Mouse (Mus musculus) layer of hippocampus, adult 18-20 months (tissue): ENCODE measurements around the gene Dab1. TPM values are rescaled to one million over a fixed set of nuclear protein-coding genes. Genes with fewer than 3 reads are reported as not detected.
A peak's percentile ranks its signal among the peaks of the same experiment; 100 is the strongest.

Source experiments
- DNase-seq, 2 experiments: peaks; one replicate each; pipeline ENCODE4 v3.0.0; 2022; ENCODE audit warnings: low spot score in 2 of 2
- total RNA-seq, 2 experiments: library from RNA; stranded (reverse); gene quantifications; 2 replicates each; pipeline ENCODE4 v1.2.3; 2021

Gene Dab1
- total RNA-seq, 2 experiments from 2014 or later = 146 to 158 TPM

- no peak for DNase-seq
Measured at GRCm38 (mm10) chr4:104067748-104068147, 448.6 kb downstream of the Dab1 start.

GRCm38 (mm10) chr4:104071296-104071695 is 452.1 kb downstream of the Dab1 start:
- DNase-seq = no peak

GRCm38 (mm10) chr4:104073920-104074459 is 454.8 kb downstream of the Dab1 start:
- DNase-seq = no peak

- DNase-seq = peak in 1 of 2 experiments; percentile 40
Measured at GRCm38 (mm10) chr4:104077771-104078170, 458.6 kb downstream of the Dab1 start.

- DNase-seq = no peak
Measured at GRCm38 (mm10) chr4:104106299-104106698, 487.1 kb downstream of the Dab1 start.

- no peak for DNase-seq
Measured at GRCm38 (mm10) chr4:104111614-104112013, 492.5 kb downstream of the Dab1 start.

GRCm38 (mm10) chr4:104113209-104114005 is 494.2 kb downstream of the Dab1 start:
- peak; percentile 73 to 91 for DNase-seq

GRCm38 (mm10) chr4:104114006-104114361 is 494.8 kb downstream of the Dab1 start:
- DNase-seq = peak; percentile 16 to 69

- DNase-seq = no peak
Measured at GRCm38 (mm10) chr4:104120108-104120507, 500.9 kb downstream of the Dab1 start.

GRCm38 (mm10) chr4:104121959-104122358 is 502.8 kb downstream of the Dab1 start:
- no peak for DNase-seq

- DNase-seq = no peak
Measured at GRCm38 (mm10) chr4:104122364-104122763, 503.2 kb downstream of the Dab1 start.

GRCm38 (mm10) chr4:104153637-104154036 is 534.5 kb downstream of the Dab1 start:
- DNase-seq = no peak

GRCm38 (mm10) chr4:104178067-104178466 is 558.9 kb downstream of the Dab1 start:
- no peak for DNase-seq

- no peak for DNase-seq
Measured at GRCm38 (mm10) chr4:104186311-104186710, 567.2 kb downstream of the Dab1 start.

- no peak for DNase-seq
Measured at GRCm38 (mm10) chr4:104198635-104199034, 579.5 kb downstream of the Dab1 start.

GRCm38 (mm10) chr4:104201686-104202085 is 582.5 kb downstream of the Dab1 start:
- no peak for DNase-seq

- no peak for DNase-seq
Measured at GRCm38 (mm10) chr4:104204047-104204446, 584.9 kb downstream of the Dab1 start.

- DNase-seq = peak in 1 of 2 experiments; percentile 53
Measured at GRCm38 (mm10) chr4:104206639-104207038, 587.5 kb downstream of the Dab1 start.

- DNase-seq = peak in 1 of 2 experiments; percentile 16
Measured at GRCm38 (mm10) chr4:104209081-104209480, 589.9 kb downstream of the Dab1 start.

GRCm38 (mm10) chr4:104210796-104211195 is 591.6 kb downstream of the Dab1 start:
- DNase-seq = no peak

- no peak for DNase-seq
Measured at GRCm38 (mm10) chr4:104211531-104212455, 592.6 kb downstream of the Dab1 start.

- no peak for DNase-seq
Measured at GRCm38 (mm10) chr4:104214724-104215123, 595.6 kb downstream of the Dab1 start.
